Comparison of ENCODE assay signal across 7 mouse cellular contexts in genomic region chr4:153482459-153483338, GRCm38 (mm10). TPM values are rescaled to one million over a fixed set of nuclear protein-coding genes. Genes with fewer than 3 reads are reported as not detected.
A peak's percentile ranks its signal among the peaks of the same experiment; 100 is the strongest.
DNase-seq lines count a peak whose midpoint lies in the region; ATAC-seq and TF ChIP-seq lines count a peak whose summit lies in the region.

Gene Ajap1 (minus strand): TSS chr4:153482811.

- TF ChIP-seq CTCF in hindbrain, postnatal 0 days (IDR thresholded peaks at IDR 0.05; ENCODE audit: low read depth), result no peak

- no peaks in the 10 kb centered on the region; the same call in 1 of the 2 replicates for H3K4me1 ChIP-seq in lung, embryonic 16.5 days (replicated peaks; ENCODE audit: control insufficient read depth, insufficient read depth, low read length)
- peaks cover 31% of the 10 kb centered on the region for H3K4me1 ChIP-seq in embryonic facial prominence, embryonic 12.5 days
- H3K4me1 ChIP-seq in hindbrain, postnatal 0 days (ENCODE audit: insufficient read depth, low read length), result peaks cover 7% of the 10 kb centered on the region
- peaks cover 21% of the 10 kb centered on the region for H3K4me1 ChIP-seq in stomach, embryonic 16.5 days (ENCODE audit: control insufficient read depth, insufficient read depth, low read length)

- H3K9me3 ChIP-seq in lung, embryonic 16.5 days (ENCODE audit: control insufficient read depth, low read length), result no peaks in the 10 kb centered on the region
- H3K9me3 ChIP-seq in embryonic facial prominence, embryonic 12.5 days, result no peaks in the 10 kb centered on the region
- H3K9me3 ChIP-seq in hindbrain, postnatal 0 days (ENCODE audit: low read length), result no peaks in the 10 kb centered on the region
- no peaks in the 10 kb centered on the region for H3K9me3 ChIP-seq in stomach, embryonic 16.5 days (replicated peaks; ENCODE audit: control insufficient read depth, low read length)

- peak within 1 kb of the TSS; percentile 29 for H3K4me3 ChIP-seq in lung, embryonic 16.5 days (ENCODE audit: low read length)
- H3K4me3 ChIP-seq in embryonic facial prominence, embryonic 12.5 days, result peak within 1 kb of the TSS; percentile 47
- H3K4me3 ChIP-seq in hindbrain, postnatal 0 days (ENCODE audit: low read length), result peak within 1 kb of the TSS; percentile 63
- H3K4me3 ChIP-seq in stomach, embryonic 16.5 days (replicated peaks; ENCODE audit: low read length), result peak within 1 kb of the TSS; percentile 45

- peaks cover 78% of the 10 kb centered on the region for H3K27me3 ChIP-seq in lung, embryonic 16.5 days (ENCODE audit: control insufficient read depth, insufficient read depth, low read depth, low read length)
- H3K27me3 ChIP-seq in embryonic facial prominence, embryonic 12.5 days, result peaks cover 78% of the 10 kb centered on the region
- H3K27me3 ChIP-seq in hindbrain, postnatal 0 days (ENCODE audit: insufficient read depth, low read length), result no peaks in the 10 kb centered on the region
- H3K27me3 ChIP-seq in stomach, embryonic 16.5 days (ENCODE audit: control insufficient read depth, insufficient read depth, low read length), result peaks cover 68% of the 10 kb centered on the region

- under 1% methylated on average over 97 of the region's 114 CpGs for WGBS in lung, embryonic 16.5 days
- WGBS in embryonic facial prominence, embryonic 12.5 days, result under 1% methylated on average over 82 of the region's 114 CpGs
- WGBS in hindbrain, postnatal 0 days, result under 1% methylated on average over 85 of the region's 114 CpGs
- WGBS in stomach, embryonic 16.5 days, result 1% methylated on average over 81 of the region's 114 CpGs

- DNase-seq in lung, postnatal 36 days, result no peak
- peak; percentile 78 for DNase-seq in hindbrain, postnatal 0 days (ENCODE audit: low spot score)
- peak; percentile 75 for DNase-seq in mesoderm, embryonic 11.5 days (ENCODE audit: low read depth, low spot score)
- DNase-seq in urinary bladder, adult 18-20 months (ENCODE audit: low spot score in 2 of 2), result no peak

- H3K9ac ChIP-seq in lung, embryonic 16.5 days (ENCODE audit: low read length), result no peak within 1 kb of the TSS
- peak within 1 kb of the TSS; percentile 44 for H3K9ac ChIP-seq in embryonic facial prominence, embryonic 12.5 days
- H3K9ac ChIP-seq in hindbrain, postnatal 0 days (replicated peaks; ENCODE audit: low read length), result peak within 1 kb of the TSS; percentile 79
- peak within 1 kb of the TSS; percentile 39 for H3K9ac ChIP-seq in stomach, embryonic 16.5 days (ENCODE audit: low read length)

- H3K4me2 ChIP-seq in lung, embryonic 16.5 days (ENCODE audit: low read depth, low read length), result peak within 1 kb of the TSS; percentile 51
- peak within 1 kb of the TSS; percentile 89 for H3K4me2 ChIP-seq in embryonic facial prominence, embryonic 12.5 days (replicated peaks)
- peak within 1 kb of the TSS; percentile 82 for H3K4me2 ChIP-seq in hindbrain, postnatal 0 days (ENCODE audit: low read depth, low read length)
- H3K4me2 ChIP-seq in stomach, embryonic 16.5 days (ENCODE audit: low read depth, low read length), result peak within 1 kb of the TSS; percentile 68

- H3K36me3 ChIP-seq in lung, embryonic 16.5 days (ENCODE audit: control insufficient read depth, insufficient read depth, low read length), result no peaks in the 10 kb centered on the region
- H3K36me3 ChIP-seq in embryonic facial prominence, embryonic 12.5 days, result no peaks in the 10 kb centered on the region
- no peaks in the 10 kb centered on the region for H3K36me3 ChIP-seq in hindbrain, postnatal 0 days (ENCODE audit: insufficient read depth, low read length)
- no peaks in the 10 kb centered on the region for H3K36me3 ChIP-seq in stomach, embryonic 16.5 days (ENCODE audit: control insufficient read depth, insufficient read depth, low read length)

- no peak for ATAC-seq in lung, embryonic 16.5 days (ENCODE audit: low read depth)
- no peak; the same call in 1 of the 2 replicates for ATAC-seq in embryonic facial prominence, embryonic 12.5 days (ENCODE audit: insufficient number of reproducible peaks, insufficient read depth, low FRiP score, low TSS enrichment)
- peak; percentile 44 for ATAC-seq in hindbrain, postnatal 0 days
- ATAC-seq in stomach, embryonic 16.5 days (ENCODE audit: insufficient read depth, low FRiP score), result no peak

- H3K27ac ChIP-seq in lung, embryonic 16.5 days (ENCODE audit: low read length), result no peak within 1 kb of the TSS
- no peak within 1 kb of the TSS for H3K27ac ChIP-seq in embryonic facial prominence, embryonic 12.5 days
- H3K27ac ChIP-seq in hindbrain, postnatal 0 days, result peak within 1 kb of the TSS; percentile 76; the same call in 1 of the 2 replicates
- H3K27ac ChIP-seq in stomach, embryonic 16.5 days (ENCODE audit: low read length), result no peak within 1 kb of the TSS

RNA-seq across cellular contexts. Expression of gene Ajap1, which starts in this region (rescaled TPM):
- polyA plus RNA-seq in lung, embryonic 16.5 days (2015; fragmentation: Nextera tagmentation; extraction: Ambion mirVana), result 0.20 and 0.28 TPM in 2 replicates
- 0.52 and 0.78 TPM in 2 replicates for polyA plus RNA-seq in embryonic facial prominence, embryonic 12.5 days (2016; fragmentation: Nextera tagmentation; extraction: Ambion mirVana)
- 81.0 and 86.2 TPM in 2 replicates for total RNA-seq in hindbrain, postnatal 0 days (2014; rRNA removed)
- 32.0 and 32.2 TPM in 2 replicates for polyA plus RNA-seq in hindbrain, postnatal 0 days (2015; fragmentation: Nextera tagmentation; extraction: Ambion mirVana)
- polyA plus RNA-seq in stomach, embryonic 16.5 days (2015; fragmentation: Nextera tagmentation; extraction: Ambion mirVana), result 0.40 and 0.53 TPM in 2 replicates

Comparison
In these comparisons a context has a peak if more than half of its experiments do, and no peak if none do; other contexts are left out.
1. RNA of gene Ajap1 (polyA plus RNA-seq): 32.0 to 32.2 TPM in hindbrain, postnatal 0 days; 0.40 to 0.53 TPM in stomach, embryonic 16.5 days, 0.52 to 0.78 TPM in embryonic facial prominence, embryonic 12.5 days and 0.20 to 0.28 TPM in lung, embryonic 16.5 days; every median in the first group is over 10 times any median in the second.
2. DNase-seq: peak in hindbrain, postnatal 0 days (single experiment) and mesoderm, embryonic 11.5 days (single experiment); none in lung, postnatal 36 days (single experiment) and urinary bladder, adult 18-20 months (0 of 2).
3. Peak in every context shown above with its lines, with median percentiles within 50 percentile points of each other: H3K4me2 ChIP-seq and H3K4me3 ChIP-seq.